Mouse (Mus musculus) CD4-positive, CD25-positive, alpha-beta regulatory T cell, adult 9 weeks (primary cell): ENCODE results near the gene Rps19. TPM values are rescaled to one million over a fixed set of nuclear protein-coding genes. Genes with fewer than 3 reads are reported as not detected.

Source experiments
- polyA plus RNA-seq: library from polyadenylated mRNA; unstranded; fragments of 100-300 nt; shearing (Covaris generic); gene quantifications from one replicate; pipeline ENCODE4 v1.2.1, GENCODE M21; 2017

Rps19 gene
- polyA plus RNA-seq, result 6,689 TPM

GRCm38 (mm10) chr7:24883896-24884692, at the start of gene Rps19:
TSS of gene Rps19 (plus strand) at chr7:24884371.

GRCm38 (mm10) chr7:24861913-24862312, 22.3 kb upstream of the Rps19 start, which contains the start of gene Gm9844:
TSS of gene Gm9844 (plus strand) at chr7:24862213.

GRCm38 (mm10) chr7:24869532-24870165, 14.5 kb upstream of the Rps19 start, which contains the start of the genes Lypd4 and Dmrtc2:
TSS of gene Lypd4 (minus strand) at chr7:24869941.
TSS of gene Dmrtc2 (plus strand) at chr7:24870057.

GRCm38 (mm10) chr7:24897224-24897623, 13.1 kb downstream of the Rps19 start, which contains the start of gene Cd79a:
TSS of gene Cd79a (plus strand) at chr7:24897381.

GRCm38 (mm10) chr7:24902630-24903443, 18.7 kb downstream of the Rps19 start, which contains the start of gene Arhgef1:
TSS of gene Arhgef1 (plus strand) at chr7:24902912.

Other genes starting within 250 kb of the Rps19 start
- not detected for gene Lypd3, start 247.8 kb upstream of the Rps19 start, polyA plus RNA-seq
- not detected for gene Tex101, start 207.7 kb upstream of the Rps19 start, polyA plus RNA-seq
- gene BC049730, start 175.1 kb upstream of the Rps19 start, polyA plus RNA-seq, result not detected
- gene Gm4763, start 157.5 kb upstream of the Rps19 start, polyA plus RNA-seq, result not detected
- 0.62 TPM for gene Cd177, start 124.1 kb upstream of the Rps19 start, polyA plus RNA-seq
- gene Ceacam10, start 107.2 kb upstream of the Rps19 start, polyA plus RNA-seq, result not detected
- 19.4 TPM for gene Gm9844, start 22.2 kb upstream of the Rps19 start, polyA plus RNA-seq
- gene Lypd4, start 14.4 kb upstream of the Rps19 start, polyA plus RNA-seq, result not detected
- gene Dmrtc2, start 14.3 kb upstream of the Rps19 start, polyA plus RNA-seq, result not detected
- 7.3 TPM for gene Cd79a, start 13.0 kb downstream of the Rps19 start, polyA plus RNA-seq
- gene Arhgef1, start 18.5 kb downstream of the Rps19 start, polyA plus RNA-seq, result 593 TPM
- not detected for gene Gm4881, start 60.1 kb downstream of the Rps19 start, polyA plus RNA-seq
- gene Rabac1, start 88.4 kb downstream of the Rps19 start, polyA plus RNA-seq, result 801 TPM
- 4.7 TPM for gene Atp1a3, start 121.6 kb downstream of the Rps19 start, polyA plus RNA-seq
- 4.4 TPM for gene Grik5, start 188.0 kb downstream of the Rps19 start, polyA plus RNA-seq
- gene Zfp574, start 188.2 kb downstream of the Rps19 start, polyA plus RNA-seq, result 22.0 TPM